Mouse (Mus musculus) forebrain, embryonic 12.5 days (tissue): ENCODE measurements around the gene Rybp. TPM values are rescaled to one million over a fixed set of nuclear protein-coding genes. Genes with fewer than 3 reads are reported as not detected.

ENCODE experiments used
- ATAC-seq: fragments of 200-750 bp; cut with Nextera tagmentation; 2 replicates; pipeline ENCODE4 v1.8.0; 2017; ENCODE audit warnings: moderate TSS enrichment; ENCODE audit not compliant: low FRiP score
- H3K27ac ChIP-seq: fragments of 300-500 bp; sonication (generic); 2 replicates; pipeline ENCODE4 v1.5.1; 2016; ENCODE audit warnings: mild to moderate bottlenecking
- H3K27me3 ChIP-seq: fragments of 300-500 bp; sonication (generic); 2 replicates; pipeline ENCODE4 v1.6.1; 2016; ENCODE audit warnings: mild to moderate bottlenecking
- H3K36me3 ChIP-seq: fragments of 300-500 bp; sonication (generic); replicated peaks from 2 replicates; pipeline ENCODE4 v1.6.1; 2016; ENCODE audit warnings: mild to moderate bottlenecking
- H3K4me1 ChIP-seq: fragments of 300-500 bp; sonication (generic); 2 replicates; pipeline ENCODE4 v1.6.1; 2016
- H3K4me2 ChIP-seq: fragments of 300-500 bp; sonication (generic); 2 replicates; pipeline ENCODE4 v1.6.1; 2016; ENCODE audit warnings: mild to moderate bottlenecking, moderate library complexity
- H3K4me3 ChIP-seq: fragments of 300-500 bp; sonication (generic); replicated peaks from 2 replicates; pipeline ENCODE4 v1.5.1; 2016; ENCODE audit warnings: mild to moderate bottlenecking
- H3K9ac ChIP-seq: fragments of 300-500 bp; sonication (generic); 2 replicates; pipeline ENCODE4 v1.6.1; 2016; ENCODE audit warnings: mild to moderate bottlenecking
- H3K9me3 ChIP-seq: fragments of 300-500 bp; sonication (generic); 2 replicates; pipeline ENCODE4 v1.6.1; 2016
- WGBS: fragments of 180-500 bp; shearing (Covaris S2); methylation state at CpG from one replicate; pipeline ENCODE4 v1.1.7; 2016; 5-methylcytosine and 5-hydroxymethylcytosine counted together
- polyA plus RNA-seq: library from polyadenylated mRNA; unstranded; fragments of >200 nt; fragmentation: Nextera tagmentation; extraction: Ambion mirVana; gene quantifications from 2 replicates; pipeline ENCODE4 v1.2.1, GENCODE M21; 2016

Gene Rybp
- polyA plus RNA-seq, 1 experiment from 2014 or later, result 22.2 TPM

DNA sequence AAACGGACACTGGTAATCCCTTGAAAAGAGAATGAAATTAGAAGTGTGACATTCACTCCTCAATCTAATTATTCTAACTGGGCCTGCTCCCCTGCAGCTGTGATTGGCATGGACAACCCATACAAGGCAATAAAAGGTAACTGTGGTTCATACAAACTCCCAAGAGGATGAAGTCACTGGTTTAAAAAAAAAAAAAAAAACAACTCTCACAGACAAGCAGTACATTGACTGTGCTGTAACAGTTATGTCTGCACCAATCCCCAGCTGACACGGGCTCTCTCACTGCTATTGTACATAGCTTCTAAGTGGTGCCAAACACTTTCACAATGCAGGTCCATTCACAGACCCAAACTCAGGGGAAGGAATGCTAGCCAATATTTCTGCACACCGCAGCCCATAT lies 53.8 kb downstream of the Rybp start:
- H3K27me3 ChIP-seq, result no peaks in the 10 kb centered on the region
- 35% methylated on average over 3 of the region's 3 CpGs for WGBS
- H3K36me3 ChIP-seq, result 0 out of 2 replicates have a peak, but pooled peaks cover 6% of the 10 kb centered on the region
- peaks cover 30% of the 10 kb centered on the region for H3K4me1 ChIP-seq
- no peak overlapping the region for H3K9ac ChIP-seq
- H3K27ac ChIP-seq, result no peak overlapping the region
- H3K9me3 ChIP-seq, result no peaks in the 10 kb centered on the region
- no peak overlapping the region for H3K4me3 ChIP-seq
- no peak overlapping the region for H3K4me2 ChIP-seq
- ATAC-seq, result peak; percentile 78; the same call in 1 of the 2 replicates

DNA sequence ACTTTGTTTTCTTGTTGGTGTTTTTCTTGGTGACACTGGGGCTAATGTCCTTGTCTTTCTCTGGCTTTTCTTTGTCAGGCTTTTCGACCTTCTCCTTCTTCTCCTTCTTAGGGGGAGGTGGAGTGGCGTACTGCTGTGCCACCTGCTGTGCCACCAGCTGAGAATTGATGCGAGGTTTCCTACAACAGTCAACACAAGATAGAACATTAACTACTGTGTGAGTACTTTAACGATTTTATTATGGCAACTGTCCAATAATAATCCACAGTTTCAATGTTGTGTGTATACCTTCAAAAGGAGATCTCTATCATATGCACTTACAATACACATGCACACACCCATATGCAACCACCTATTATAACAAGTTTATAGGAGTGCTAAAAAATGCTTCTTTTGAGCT lies 54.2 kb downstream of the Rybp start:
- Histone ChIP-seq H3K4me3 (no peak overlapping the region), H3K9ac (no peak overlapping the region), H3K27me3 (no peaks in the 10 kb centered on the region), H3K4me1 (peaks cover 30% of the 10 kb centered on the region), H3K36me3 (0 out of 2 replicates have a peak, but pooled peaks cover 6% of the 10 kb centered on the region), H3K4me2 (no peak overlapping the region), H3K9me3 (no peaks in the 10 kb centered on the region), H3K27ac (no peak overlapping the region)
- 24% methylated on average over 4 of the region's 4 CpGs for WGBS
- ATAC-seq, result peak; percentile 33; the same call in 1 of the 2 replicates

DNA sequence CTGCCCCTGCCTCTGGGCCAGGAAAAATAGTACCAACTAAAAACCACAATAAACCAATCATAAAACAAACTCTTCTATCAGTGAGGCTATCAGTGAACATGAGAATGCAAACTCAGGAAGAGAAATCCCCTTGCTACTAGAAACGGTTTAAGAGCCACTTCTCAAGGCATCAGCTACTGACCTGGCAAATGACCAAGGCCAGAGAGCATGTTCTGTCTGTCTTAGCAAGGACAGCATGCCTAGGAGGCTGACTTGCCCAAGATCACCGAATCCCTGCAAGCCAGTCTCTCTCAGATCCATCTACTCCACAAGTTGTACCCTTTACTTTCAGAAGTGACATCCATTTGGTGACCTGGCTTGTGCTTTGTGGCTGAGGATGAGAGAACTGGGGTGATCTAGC lies 61.1 kb downstream of the Rybp start:
- no peaks in the 10 kb centered on the region for H3K4me1 ChIP-seq
- no peaks in the 10 kb centered on the region for H3K27me3 ChIP-seq
- WGBS, result 81% methylated on average over 2 of the region's 2 CpGs
- H3K27ac ChIP-seq, result no peak overlapping the region
- H3K4me2 ChIP-seq, result no peak overlapping the region
- H3K36me3 ChIP-seq, result no peaks in the 10 kb centered on the region
- no peak overlapping the region for H3K4me3 ChIP-seq
- no peak overlapping the region for H3K9ac ChIP-seq
- no peaks in the 10 kb centered on the region for H3K9me3 ChIP-seq
- no peak for ATAC-seq

DNA sequence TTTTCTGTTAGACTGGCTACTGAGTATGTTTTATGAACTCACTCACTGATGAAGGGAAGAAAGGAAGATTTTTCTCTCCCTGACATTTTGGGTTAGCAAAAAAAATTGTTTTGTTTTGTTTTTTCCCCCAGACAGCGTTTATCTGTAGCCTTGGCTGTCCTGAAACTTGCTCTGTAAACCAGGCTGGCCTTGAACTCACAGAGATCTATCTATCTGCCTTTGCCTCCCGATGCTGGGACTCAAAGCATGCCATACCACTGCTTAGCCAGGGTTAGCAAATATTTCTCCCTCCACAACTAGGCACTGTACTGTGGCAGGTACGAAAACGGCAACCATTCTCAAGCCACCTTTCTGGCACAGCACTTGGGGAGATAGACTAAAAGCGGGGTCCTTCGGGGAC lies 63.4 kb downstream of the Rybp start:
- 94% methylated on average over 6 of the region's 6 CpGs for WGBS
- Histone ChIP-seq H3K27me3 (0 out of 2 replicates have a peak, but pooled peaks cover 4% of the 10 kb centered on the region), H3K4me1 (peaks cover 5% of the 10 kb centered on the region), H3K9me3 (no peaks in the 10 kb centered on the region), H3K4me2 (no peak overlapping the region), H3K9ac (no peak overlapping the region), H3K27ac (no peak overlapping the region), H3K36me3 (no peaks in the 10 kb centered on the region), H3K4me3 (no peak overlapping the region)
- no peak for ATAC-seq

DNA sequence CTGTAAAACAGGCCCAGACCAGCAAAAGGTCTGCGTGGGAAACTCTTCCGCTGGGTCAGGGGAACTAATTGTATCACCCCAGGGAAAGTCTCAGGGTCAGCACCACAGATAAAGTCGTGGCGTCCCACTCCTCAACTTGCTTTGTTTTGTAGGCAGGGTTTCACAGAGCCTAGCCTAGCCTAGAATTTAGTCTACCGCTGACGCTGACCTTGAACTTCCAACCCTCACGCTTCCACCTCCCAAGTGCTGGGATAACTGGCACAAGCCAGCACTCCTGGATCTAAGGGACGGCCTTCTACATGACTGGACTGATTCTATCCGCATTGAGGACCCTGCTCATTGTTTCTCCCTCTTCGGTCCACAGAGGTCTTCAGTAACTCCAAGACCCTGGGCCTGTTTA lies 63.9 kb downstream of the Rybp start:
- Histone ChIP-seq H3K36me3 (no peaks in the 10 kb centered on the region), H3K9ac (no peak overlapping the region), H3K4me2 (no peak overlapping the region), H3K4me3 (no peak overlapping the region), H3K27ac (no peak overlapping the region), H3K27me3 (peaks cover 4% of the 10 kb centered on the region; the same call in 1 of the 2 replicates), H3K4me1 (peaks cover 10% of the 10 kb centered on the region), H3K9me3 (no peaks in the 10 kb centered on the region)
- ATAC-seq, result no peak
- WGBS, result 86% methylated on average over 10 of the region's 10 CpGs

DNA sequence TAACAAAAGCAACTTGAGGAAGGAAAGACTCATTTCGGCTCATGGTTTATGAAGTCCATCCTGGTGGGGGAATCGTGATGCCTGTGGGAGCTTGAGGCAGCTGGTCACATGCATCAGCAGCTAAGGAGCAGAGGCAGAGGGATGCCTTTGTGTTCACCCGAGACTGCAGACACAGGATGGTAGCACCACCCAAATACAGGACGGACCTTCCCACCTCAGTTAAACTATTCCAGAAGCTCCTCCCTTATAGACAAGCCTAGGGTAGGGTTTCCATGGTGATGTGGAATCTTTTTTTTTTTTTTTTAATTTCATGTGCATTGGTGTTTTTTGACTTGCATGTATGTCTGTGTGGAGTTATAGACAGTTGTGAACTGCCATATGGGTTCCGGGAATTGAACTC lies 64.4 kb downstream of the Rybp start:
- Histone ChIP-seq H3K4me1 (peaks cover 15% of the 10 kb centered on the region), H3K27me3 (peaks cover 7% of the 10 kb centered on the region; the same call in 1 of the 2 replicates), H3K27ac (no peak overlapping the region), H3K9ac (no peak overlapping the region), H3K4me2 (no peak overlapping the region), H3K4me3 (no peak overlapping the region), H3K9me3 (no peaks in the 10 kb centered on the region), H3K36me3 (no peaks in the 10 kb centered on the region)
- WGBS, result 86% methylated on average over 5 of the region's 5 CpGs
- ATAC-seq, result no peak

DNA sequence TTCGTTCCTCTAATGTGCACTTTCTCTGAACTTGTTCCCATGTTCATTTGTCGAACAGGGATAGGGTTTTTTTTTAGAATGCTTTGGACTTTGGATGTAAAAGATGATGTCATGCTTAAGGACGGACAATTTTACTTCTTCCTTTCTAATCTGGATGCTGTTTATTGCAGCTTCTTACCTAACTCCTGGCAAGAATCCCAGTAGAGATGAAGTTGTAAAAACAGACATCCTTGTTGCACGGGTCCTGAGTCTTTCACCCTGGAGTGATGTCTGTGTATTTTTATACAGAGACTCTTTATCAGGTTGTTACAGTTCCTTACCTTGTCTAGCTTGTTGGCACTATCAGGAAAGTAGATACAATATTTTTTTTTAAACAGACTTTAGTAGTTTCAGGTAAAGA lies 65.5 kb downstream of the Rybp start:
- no peak overlapping the region for H3K9ac ChIP-seq
- no peaks in the 10 kb centered on the region for H3K36me3 ChIP-seq
- peaks cover 7% of the 10 kb centered on the region; the same call in 1 of the 2 replicates for H3K27me3 ChIP-seq
- no peak overlapping the region for H3K4me2 ChIP-seq
- 74% methylated on average over 4 of the region's 4 CpGs for WGBS
- ATAC-seq, result no peak
- H3K27ac ChIP-seq, result no peak overlapping the region
- no peak overlapping the region for H3K4me3 ChIP-seq
- peaks cover 15% of the 10 kb centered on the region for H3K4me1 ChIP-seq
- H3K9me3 ChIP-seq, result no peaks in the 10 kb centered on the region

DNA sequence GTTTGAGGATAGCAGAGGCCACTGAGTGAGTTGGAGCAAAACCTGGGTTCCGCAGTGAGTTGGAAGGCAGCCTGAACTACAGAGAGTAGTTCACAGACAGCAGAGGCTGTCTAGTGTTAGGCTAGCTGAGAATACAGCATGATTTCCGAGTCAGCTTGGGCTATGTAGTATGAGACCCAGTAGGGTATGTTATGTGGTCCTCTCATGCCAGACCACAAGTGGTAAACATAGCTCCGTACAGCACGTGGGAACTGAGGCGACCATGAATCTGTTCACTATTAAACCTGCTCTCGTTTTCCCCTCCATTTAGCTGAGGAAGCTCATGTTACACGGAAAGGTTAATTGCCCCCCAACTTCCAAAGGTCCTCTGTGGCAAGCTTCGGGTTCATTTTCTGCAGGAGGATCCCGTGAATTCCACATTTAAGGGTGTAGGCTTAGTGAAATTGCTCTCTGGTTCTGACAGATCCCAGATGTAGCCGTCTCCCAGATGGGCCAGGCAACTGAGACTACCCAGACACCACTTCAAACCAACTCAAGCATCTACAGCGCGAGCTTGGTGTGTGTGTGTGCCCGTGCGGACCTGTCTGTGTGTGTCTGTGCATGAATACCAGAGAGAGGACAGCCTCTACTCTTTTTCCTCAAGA lies 66.2 kb downstream of the Rybp start:
- WGBS, result 82% methylated on average over 14 of the region's 14 CpGs
- Histone ChIP-seq H3K9ac (0 out of 2 replicates have a peak overlapping the region, but pooled peaks have one; percentile 4), H3K36me3 (no peaks in the 10 kb centered on the region), H3K4me2 (no peak overlapping the region), H3K27me3 (peaks cover 8% of the 10 kb centered on the region), H3K4me1 (peaks cover 15% of the 10 kb centered on the region), H3K9me3 (no peaks in the 10 kb centered on the region), H3K4me3 (no peak overlapping the region), H3K27ac (no peak overlapping the region)
- ATAC-seq, result no peak

DNA sequence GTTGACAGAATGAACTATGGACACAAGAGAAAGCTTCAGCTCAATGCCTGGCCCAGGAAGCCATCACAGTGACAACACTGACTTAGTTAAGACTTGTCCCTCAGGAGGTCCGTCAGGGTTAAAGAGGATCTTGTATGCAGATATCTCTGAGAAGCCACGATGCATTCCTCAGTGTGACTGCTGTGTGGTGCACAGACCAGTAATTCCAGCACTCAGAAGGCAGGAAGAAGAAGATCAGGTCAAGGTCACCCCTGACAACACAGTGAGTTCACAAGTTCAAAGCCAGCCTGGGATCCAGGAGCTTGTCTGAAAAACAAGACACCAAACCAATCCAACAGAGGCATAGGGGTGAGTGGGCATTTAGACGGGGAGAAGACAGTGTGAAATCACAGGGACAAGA lies 67.3 kb downstream of the Rybp start:
- peaks cover 16% of the 10 kb centered on the region for H3K4me1 ChIP-seq

DNA sequence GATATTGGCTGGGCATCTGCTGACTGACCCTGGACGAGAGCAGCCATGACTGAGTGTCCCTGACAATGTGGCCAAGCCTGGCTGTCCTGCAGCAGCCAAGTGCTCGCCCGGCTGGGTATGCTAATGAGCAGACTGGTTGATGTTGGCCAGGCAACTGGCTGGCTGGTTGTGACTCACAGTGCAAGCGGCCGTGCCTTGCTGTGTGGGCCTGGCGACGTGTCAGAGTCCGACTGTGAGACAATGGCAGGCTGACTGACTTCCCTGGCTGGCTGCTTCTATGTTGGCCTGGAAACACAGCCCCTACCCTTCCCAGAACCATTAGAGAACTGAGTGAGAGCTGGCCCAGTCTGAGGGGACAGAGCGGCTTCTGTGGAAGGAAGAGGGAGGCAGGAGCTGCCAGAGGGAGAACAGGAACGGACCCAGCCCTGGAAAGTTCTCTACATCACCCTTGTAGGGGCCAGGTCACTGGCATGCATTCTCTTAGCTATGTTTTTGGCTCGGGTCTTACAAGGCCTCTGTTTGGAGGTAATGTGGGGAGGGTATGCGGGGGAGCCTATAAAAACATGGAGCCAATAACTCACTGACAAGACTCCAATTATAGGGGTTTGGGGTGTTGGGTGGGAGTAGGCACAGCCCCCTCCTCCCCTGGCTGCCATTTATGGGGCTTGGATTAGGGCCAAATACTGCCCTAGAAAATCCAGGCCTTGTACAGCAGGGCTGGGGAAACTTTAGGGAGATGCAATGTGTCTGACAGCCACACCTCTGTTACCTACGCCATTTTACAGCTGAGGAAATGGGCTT lies 68.5 kb downstream of the Rybp start:
- H3K27ac ChIP-seq, result no peak overlapping the region
- H3K36me3 ChIP-seq, result no peaks in the 10 kb centered on the region
- H3K4me2 ChIP-seq, result no peak overlapping the region
- no peak overlapping the region for H3K4me3 ChIP-seq
- H3K4me1 ChIP-seq, result peaks cover 18% of the 10 kb centered on the region
- H3K27me3 ChIP-seq, result peaks cover 30% of the 10 kb centered on the region
- H3K9ac ChIP-seq, result no peak overlapping the region
- 40% methylated on average over 13 of the region's 13 CpGs for WGBS
- H3K9me3 ChIP-seq, result no peaks in the 10 kb centered on the region
- ATAC-seq, result peak; percentile 75

More for the DNA sequence above, 67.3 kb downstream of the Rybp start:
- H3K9ac ChIP-seq, result no peak overlapping the region
- no peak overlapping the region for H3K4me2 ChIP-seq
- no peak for ATAC-seq
- no peaks in the 10 kb centered on the region for H3K9me3 ChIP-seq
- no peaks in the 10 kb centered on the region for H3K36me3 ChIP-seq
- H3K27ac ChIP-seq, result no peak overlapping the region
- no peak overlapping the region for H3K4me3 ChIP-seq
- 77% methylated on average over 3 of the region's 3 CpGs for WGBS
- H3K27me3 ChIP-seq, result peaks cover 18% of the 10 kb centered on the region

DNA sequence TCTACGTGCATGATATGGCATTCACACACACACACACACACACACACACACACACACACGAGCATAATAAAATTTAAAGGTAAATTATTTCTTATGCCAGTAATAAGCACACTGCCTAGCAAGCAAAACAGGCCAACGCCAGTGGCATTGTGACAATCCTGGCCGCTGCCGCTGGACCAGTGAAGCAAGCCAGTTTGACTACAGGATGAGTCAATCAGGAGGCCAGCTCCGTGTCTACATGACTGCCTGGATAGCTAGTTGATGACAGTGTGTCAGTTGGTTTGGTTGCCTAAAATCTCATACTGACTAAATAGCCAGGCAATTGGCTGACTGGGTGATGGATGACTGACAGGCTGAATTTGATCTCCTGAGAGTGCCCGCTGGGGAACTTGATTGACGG lies 69.8 kb downstream of the Rybp start:
- H3K9ac ChIP-seq, result no peak overlapping the region
- no peaks in the 10 kb centered on the region for H3K36me3 ChIP-seq
- no peaks in the 10 kb centered on the region for H3K9me3 ChIP-seq
- H3K4me3 ChIP-seq, result no peak overlapping the region
- H3K27me3 ChIP-seq, result peaks cover 41% of the 10 kb centered on the region
- H3K4me1 ChIP-seq, result peaks cover 29% of the 10 kb centered on the region
- H3K4me2 ChIP-seq, result no peak overlapping the region
- ATAC-seq, result no peak
- 84% methylated on average over 8 of the region's 8 CpGs for WGBS
- no peak overlapping the region for H3K27ac ChIP-seq

DNA sequence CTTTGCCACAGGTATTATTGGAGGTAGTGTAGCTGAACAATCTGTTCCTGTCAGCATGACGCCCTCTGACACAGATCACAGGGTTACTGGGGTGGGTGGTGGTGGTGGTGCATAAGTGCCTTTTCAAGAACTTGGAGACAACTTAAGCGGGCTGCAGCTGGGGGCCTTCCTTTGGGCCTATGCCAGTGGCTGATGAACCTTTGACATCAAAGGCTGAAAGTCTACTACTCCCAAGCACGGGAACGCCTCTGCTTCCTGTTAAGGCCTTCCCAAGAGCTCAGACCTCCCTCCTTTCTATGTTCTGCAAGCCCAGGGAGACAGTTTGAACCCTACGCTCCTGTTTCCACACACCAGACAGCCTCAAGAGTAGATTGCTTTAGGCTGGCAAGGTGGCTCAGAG lies 70.3 kb downstream of the Rybp start:
- H3K4me1 ChIP-seq, result peaks cover 32% of the 10 kb centered on the region

More for the DNA sequence above, 70.3 kb downstream of the Rybp start:
- 89% methylated on average over 5 of the region's 5 CpGs for WGBS
- Histone ChIP-seq H3K9me3 (no peaks in the 10 kb centered on the region), H3K27ac (no peak overlapping the region), H3K36me3 (no peaks in the 10 kb centered on the region), H3K4me2 (no peak overlapping the region), H3K9ac (no peak overlapping the region), H3K27me3 (peaks cover 44% of the 10 kb centered on the region), H3K4me3 (no peak overlapping the region)
- no peak for ATAC-seq
